Mouse (Mus musculus) fat pad, adult 2 months (tissue): Measurements from ENCODE around the gene Dnajc21.
"Not testable (repeated sequence)": the region's sequence is repeated elsewhere in the genome, so short reads cannot be mapped to it uniquely, and the experiment has no call there.

Source experiments
- DNase-seq: peaks from one replicate; pipeline ENCODE4 v3.0.0-alpha.2; 2011; ENCODE audit warnings: low read depth, low spot score; ENCODE audit errors: extremely low read depth

The Dnajc21 gene

GRCm38 (mm10) chr15:10470151-10470831 lies at the start of gene Dnajc21:
TSS of gene Dnajc21 (minus strand) at chr15:10470516.
- DNase-seq = no peak

- no peak for DNase-seq
Observed at GRCm38 (mm10) chr15:10515166-10515565, 44.9 kb upstream of the Dnajc21 start.

- no peak for DNase-seq
Observed at GRCm38 (mm10) chr15:10506099-10506498, 35.8 kb upstream of the Dnajc21 start.

GRCm38 (mm10) chr15:10500838-10501719 lies 30.8 kb upstream of the Dnajc21 start:
- no peak for DNase-seq

GRCm38 (mm10) chr15:10500035-10500434 lies 29.7 kb upstream of the Dnajc21 start:
- no peak for DNase-seq

GRCm38 (mm10) chr15:10499593-10499992 lies 29.3 kb upstream of the Dnajc21 start:
- no peak for DNase-seq

GRCm38 (mm10) chr15:10496696-10497095 lies 26.4 kb upstream of the Dnajc21 start:
- DNase-seq = not testable (repeated sequence)

GRCm38 (mm10) chr15:10495944-10496343 lies 25.6 kb upstream of the Dnajc21 start:
- no peak for DNase-seq

GRCm38 (mm10) chr15:10490101-10490500 lies 19.8 kb upstream of the Dnajc21 start:
- no peak for DNase-seq

- DNase-seq = no peak
Observed at GRCm38 (mm10) chr15:10487246-10487645, 16.9 kb upstream of the Dnajc21 start.

- no peak for DNase-seq
Observed at GRCm38 (mm10) chr15:10486365-10486839, 16.1 kb upstream of the Dnajc21 start.

- peak; percentile 75 for DNase-seq
Observed at GRCm38 (mm10) chr15:10485484-10486364, 15.4 kb upstream of the Dnajc21 start, which contains the start of the genes Brix1 and Rad1. TSS of gene Brix1 (minus strand) at chr15:10485947. TSS of gene Rad1 (plus strand) at chr15:10486018.

- DNase-seq = no peak
Observed at GRCm38 (mm10) chr15:10470941-10471340, 625 bp upstream of the Dnajc21 start.

- no peak for DNase-seq
Observed at GRCm38 (mm10) chr15:10469641-10470150, 620 bp downstream of the Dnajc21 start.

- no peak for DNase-seq
Observed at GRCm38 (mm10) chr15:10468761-10469160, 1.6 kb downstream of the Dnajc21 start.

GRCm38 (mm10) chr15:10464678-10465077 lies 5.6 kb downstream of the Dnajc21 start:
- DNase-seq = no peak

- DNase-seq = no peak
Observed at GRCm38 (mm10) chr15:10463555-10463954, 6.8 kb downstream of the Dnajc21 start.

- no peak for DNase-seq
Observed at GRCm38 (mm10) chr15:10460986-10461385, 9.3 kb downstream of the Dnajc21 start.

GRCm38 (mm10) chr15:10447102-10447501 lies 23.2 kb downstream of the Dnajc21 start:
- DNase-seq = no peak

GRCm38 (mm10) chr15:10442275-10442674 lies 28.0 kb downstream of the Dnajc21 start:
- DNase-seq = no peak

GRCm38 (mm10) chr15:10441493-10441892 lies 28.8 kb downstream of the Dnajc21 start:
- no peak for DNase-seq
